Mouse (Mus musculus) kidney, postnatal 4 days (tissue): ENCODE results near the gene Lrcol1.
A peak's percentile ranks its signal among the peaks of the same experiment; 100 is the strongest.

ENCODE experiments used
- DNase-seq, 2 experiments: peaks; one replicate each; pipeline ENCODE4 v3.0.0; 2021; ENCODE audit warnings: mixed read lengths in 2 of 2

Gene Lrcol1

DNA sequence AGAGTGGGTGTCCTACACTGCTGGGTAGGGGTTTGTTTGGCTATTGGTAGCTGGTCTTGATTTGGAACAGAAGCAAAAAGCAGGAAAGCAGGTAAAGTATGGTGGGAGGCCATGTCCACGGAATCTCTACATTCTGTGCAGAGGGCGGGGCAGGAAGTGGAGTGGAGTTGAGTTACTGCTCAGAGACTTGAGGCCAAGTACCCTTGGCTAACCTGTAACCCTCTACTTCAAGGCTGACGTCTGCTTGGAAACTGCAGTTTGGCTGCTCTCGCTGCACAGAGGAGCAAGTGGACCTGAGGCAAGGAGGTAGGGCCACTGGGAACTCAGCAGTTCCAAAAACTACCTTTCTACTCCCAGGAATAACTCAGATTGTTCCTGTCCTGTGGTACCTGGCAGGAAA is at the start of gene Lrcol1:
Lrcol1 (plus strand) TSS at position 207 of the 400 bp plus-strand sequence.
- no peak for DNase-seq

DNA sequence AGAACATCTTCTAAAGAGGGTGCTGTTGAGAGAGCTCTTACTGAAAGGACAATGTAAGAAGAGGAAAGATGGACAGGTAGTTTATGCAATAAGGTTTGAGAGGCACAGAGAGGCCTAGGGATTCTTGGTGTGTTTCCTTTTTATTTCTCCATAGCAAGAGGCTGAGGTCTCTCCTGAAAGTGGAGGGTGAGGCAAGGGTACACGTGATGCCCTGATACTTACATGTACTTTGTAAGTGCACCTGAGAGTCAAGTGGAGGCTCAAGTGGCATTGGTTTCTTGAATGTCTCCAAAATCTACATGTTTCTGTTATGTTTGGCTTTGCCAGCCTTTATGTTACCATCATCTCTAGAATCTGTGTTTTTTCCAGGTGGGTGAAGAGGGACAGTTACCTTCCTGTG is 47.9 kb upstream of the Lrcol1 start:
- DNase-seq, result no peak

DNA sequence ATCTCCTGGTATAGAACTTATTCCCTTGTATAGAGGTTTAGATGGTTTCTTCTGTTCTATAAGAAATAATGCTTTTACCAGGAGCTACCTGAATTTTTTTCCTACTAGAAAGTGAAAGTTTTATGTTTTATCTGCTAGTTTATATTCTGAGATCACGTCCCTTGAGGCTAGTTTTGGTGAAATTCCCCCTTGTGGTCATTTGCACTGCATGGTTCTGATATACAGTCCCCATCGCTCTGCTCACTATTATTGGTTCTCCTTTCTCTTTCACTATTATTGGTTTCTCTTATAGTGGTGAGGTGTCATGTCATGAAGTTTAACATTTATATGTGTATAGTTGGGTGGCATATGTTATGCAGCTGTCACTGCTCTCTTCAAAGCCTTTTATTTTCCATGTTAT is 43.9 kb upstream of the Lrcol1 start:
- DNase-seq, result no peak

DNA sequence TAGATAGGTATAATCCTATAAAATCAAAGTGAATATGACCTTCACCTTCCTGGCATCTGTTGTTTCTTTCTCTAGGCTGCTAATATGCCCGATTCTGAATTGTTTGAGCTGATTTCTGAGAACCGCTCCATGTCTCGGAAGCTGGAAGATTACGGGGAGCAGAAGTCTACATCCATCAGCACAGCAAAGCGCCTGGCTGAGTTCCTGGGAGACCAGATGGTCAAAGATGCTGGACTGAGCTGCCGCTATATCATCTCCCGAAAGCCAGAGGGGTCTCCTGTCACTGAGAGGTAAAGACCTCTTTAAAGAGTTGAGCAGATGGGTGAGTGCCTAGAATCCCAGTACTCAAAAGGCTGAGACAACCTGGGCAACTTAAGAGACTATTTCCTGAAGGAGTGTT is 35.7 kb upstream of the Lrcol1 start:
- DNase-seq, result no peak

DNA sequence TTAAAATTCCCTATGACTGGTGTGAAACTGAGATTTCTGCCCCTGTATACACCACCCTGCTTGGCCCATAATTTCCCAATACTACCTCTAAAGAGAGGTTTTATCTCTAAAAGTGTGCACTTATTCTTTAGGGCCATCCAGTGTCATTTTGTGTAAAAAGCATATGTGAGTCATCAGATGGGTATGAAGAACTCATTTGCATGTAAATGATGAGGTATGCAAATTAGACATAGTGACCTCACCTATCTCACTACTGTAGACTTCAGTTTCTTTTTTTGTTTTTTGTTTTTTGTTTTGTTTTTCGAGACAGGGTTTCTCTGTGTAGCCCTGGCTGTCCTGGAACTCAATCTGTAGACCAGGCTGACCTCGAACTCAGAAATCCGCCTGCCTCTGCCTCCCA is 31.4 kb upstream of the Lrcol1 start:
- no peak for DNase-seq

DNA sequence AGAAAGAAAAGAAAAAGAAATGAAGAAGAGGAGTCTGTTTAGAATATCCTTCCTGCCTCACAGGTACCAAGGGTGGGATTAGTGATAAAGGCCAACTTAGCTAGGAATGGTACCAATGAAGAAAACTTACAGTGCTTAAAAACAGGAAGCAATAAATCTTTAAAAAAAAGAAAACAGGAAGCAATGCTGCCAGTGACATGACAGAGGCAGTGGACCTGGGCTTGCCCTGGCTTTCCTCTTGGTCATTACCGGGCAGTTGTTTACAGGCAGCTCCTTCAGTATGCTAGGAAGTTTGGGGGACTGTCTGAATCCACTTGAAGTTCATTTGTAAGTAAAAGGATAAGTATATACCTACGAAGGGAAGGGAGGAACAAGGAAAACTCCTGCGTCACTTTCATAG is 14.0 kb upstream of the Lrcol1 start:
- DNase-seq, result no peak

DNA sequence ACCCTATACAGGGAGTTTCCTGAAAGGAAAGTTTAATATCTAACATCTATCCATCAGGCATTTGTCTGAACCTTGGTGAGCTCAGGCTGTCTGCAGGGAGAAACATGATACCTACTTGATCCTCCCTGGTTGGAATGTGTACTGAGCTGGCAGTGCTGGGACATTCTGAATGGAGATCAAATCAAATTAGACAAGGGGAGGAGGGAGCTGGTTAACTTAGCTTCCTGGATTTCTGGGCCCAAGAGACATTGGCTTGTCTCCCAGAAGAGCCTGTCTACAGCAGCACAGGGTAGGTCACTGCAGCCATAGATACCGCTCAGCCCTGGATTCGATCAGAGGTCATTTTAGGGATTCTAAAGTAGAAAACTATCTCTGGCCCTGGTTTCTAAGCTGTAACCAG is 5.7 kb upstream of the Lrcol1 start:
- no peak for DNase-seq

DNA sequence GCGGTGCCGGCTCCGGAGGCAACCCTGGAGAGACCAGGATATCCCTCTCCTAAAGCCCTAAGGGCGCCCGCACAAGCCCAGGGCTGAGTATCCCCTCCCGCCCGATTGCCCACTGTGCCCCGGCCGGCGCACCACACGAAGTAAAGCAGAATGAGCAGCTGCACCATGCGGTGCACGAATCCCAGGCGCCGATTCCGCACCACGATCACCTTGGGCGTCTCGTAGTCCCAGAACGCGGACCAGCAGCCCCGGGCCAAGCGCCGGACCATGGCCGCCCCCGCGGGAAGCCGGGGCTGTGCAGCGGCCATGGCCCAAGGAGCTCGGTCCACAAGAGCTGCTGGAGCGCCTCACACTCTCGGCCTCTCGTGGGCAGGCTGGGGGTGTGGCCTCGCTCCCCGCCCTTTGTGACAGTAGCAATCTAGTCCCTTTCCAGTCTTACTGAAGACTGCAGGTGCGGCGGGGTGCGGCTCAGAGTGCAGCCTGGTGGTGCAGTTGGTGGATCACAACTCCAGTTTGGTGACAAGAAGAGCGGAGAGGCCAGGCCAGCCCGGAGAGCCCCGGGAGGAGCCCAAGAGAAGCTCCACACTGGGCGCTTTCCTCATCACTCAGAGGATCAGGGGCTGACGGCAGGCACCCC is 1.8 kb upstream of the Lrcol1 start, which contains the start of gene P2rx2:
P2rx2 (minus strand) TSS at position 565 of the 637 bp plus-strand sequence.
- peak; percentile 59 to 73 for DNase-seq

DNA sequence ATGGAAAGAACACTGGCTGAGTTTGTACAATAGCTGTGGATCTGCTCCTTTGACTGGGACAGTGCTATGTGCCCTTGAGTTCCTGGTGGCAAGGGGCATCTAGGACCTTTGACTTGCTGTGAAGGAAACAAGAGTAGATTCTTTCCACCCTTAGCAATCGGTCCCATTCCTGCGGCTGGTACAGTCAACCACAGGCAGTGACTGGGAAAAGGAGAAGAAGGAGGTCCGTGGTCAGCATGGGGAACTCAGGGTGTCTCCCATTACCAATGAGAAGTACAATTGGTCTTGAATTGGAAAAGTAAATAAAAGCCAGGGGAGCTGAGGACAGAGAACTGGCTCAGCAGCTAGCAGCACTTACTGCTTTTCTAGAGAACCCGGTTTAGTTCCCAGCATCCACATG is 1.0 kb downstream of the Lrcol1 start:
- no peak for DNase-seq

DNA sequence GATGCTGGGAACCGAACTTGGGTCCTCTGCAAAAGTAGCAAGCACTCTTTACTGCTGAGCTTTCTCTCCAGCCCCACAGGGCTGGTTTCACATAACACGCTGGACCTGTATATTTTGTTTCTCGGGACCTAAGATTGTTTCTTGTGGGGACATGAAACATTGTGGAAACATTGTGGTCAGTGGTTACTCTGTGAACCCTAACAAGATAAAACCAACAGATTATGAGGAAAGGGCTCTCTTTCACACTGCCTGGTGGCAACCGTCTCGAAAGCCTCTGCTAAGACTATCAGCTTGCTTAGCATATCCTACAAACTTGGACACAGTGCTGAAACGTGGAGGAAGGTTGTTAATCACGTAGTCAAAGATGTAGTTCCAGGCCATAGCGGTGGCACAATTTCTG is 2.5 kb downstream of the Lrcol1 start:
- no peak for DNase-seq

DNA sequence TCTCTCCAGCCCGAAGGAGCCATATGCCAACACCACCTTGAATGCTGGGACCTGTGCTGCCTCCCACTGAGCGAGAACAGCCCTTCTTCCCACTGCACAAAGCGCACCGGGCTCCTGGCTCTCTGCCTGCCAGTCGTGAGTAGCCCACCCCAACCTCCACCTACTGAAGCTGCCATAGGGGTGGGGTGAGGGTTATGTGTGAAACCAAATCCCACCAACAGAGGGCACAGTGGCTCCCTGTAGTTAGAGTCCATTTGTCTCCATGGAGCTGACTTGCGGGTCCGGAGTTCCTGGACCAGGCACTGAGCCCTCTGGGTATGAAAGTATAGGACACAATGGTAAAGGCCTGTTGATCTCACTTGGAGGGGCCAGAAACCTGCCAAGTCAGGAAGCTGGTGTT is 10.2 kb downstream of the Lrcol1 start:
- peak; percentile 67 to 74 for DNase-seq

DNA sequence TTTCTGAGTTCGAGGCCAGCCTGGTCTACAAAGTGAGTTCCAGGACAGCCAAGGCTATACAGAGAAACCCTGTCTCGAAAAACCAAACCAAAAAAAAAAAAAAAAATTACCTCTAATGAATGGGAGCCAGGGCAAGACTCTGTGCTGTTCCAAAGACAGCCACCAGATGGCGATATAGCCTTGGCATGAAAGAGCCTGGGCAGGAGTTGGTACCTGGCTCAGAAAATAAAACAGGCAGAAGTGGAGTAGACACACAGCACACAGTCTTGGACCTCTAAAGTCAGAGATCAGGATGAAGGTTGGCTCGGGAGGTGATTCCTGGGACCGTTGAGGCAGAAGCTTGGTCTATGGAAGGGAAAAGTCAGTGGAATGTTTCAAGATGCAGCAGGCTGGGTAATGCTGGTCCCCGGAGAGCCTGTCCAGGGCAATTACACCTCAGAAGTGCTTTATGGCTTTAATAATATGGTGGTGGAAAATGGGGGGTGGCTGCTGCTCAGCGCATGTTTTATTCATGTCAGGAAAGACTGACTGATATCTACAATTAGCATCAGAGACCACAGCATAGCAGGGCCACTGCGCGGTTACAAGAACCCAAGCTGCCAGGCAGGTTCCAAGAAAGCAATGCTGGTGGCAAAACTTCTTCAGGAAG is 13.1 kb downstream of the Lrcol1 start:
- DNase-seq, result peak; percentile 92 to 93

DNA sequence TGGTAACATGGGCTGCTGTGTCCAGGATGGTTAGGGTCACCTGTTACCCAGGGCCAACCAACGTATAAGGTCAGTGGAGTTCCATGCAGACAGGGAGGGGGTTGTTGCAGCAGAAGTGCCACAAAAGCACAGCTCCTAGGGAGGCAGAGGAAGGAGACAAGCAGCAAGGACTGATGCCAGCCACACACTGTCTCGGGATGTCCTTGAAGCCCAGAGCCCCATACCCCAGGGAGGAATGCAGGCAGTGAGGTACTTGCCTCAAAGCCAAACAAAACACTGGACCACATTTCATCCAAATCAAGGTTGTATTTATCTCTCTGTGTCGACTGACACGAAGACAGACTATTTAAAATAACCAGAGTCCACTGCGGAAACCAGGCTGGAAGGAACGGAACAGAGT is 16.9 kb downstream of the Lrcol1 start:
- no peak for DNase-seq

DNA sequence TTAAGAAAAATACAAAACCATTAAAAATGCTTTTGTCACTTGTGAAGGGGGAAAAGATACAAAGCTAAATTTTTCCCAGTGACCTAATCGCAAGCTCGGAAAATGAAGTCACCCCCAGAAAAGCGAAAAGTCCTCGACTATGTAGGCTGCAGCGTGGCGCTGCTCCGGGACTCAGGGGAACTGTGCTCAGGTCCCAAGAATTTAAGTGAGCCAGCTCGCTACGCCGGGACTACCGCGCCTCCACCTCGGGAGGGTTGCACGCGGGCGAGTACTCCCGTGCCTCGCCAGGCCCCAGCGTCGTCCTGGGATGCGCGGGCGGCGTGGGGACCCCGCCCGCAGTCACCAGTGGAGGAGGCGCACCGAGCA is 18.3 kb downstream of the Lrcol1 start:
- no peak for DNase-seq

DNA sequence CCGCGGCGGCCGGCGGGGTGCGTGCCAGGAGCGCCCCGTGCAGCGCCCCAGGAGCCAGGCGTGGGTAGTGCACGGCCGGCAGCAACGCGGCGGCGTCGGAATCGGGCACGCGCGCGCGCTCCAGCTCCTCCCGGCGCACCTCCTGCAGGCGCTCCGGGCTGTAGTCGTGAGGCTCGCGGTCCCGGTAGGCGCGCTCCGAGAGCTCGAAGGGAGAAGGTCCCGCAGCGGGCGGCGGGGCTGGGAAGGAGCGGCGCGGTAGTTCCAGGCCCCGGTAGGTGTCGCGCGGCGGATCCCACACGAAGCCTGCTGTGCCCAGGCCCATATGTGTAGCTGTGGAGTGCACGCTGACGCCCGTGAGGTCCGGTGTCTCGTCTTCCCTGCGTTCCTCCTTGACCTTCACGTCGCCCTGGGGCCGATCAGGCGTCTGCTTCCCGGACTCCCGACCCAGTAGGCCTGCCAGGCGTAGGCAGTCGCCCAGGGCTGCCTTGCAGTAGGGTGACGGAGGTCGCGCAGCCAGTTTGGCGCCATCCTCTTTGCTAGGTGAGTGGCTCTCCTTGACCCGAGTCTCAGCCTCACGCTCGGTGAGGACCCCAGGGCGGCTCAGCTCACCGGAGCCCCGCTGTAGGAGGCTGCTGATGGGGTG is 18.8 kb downstream of the Lrcol1 start:
- peak; percentile 85 to 91 for DNase-seq

DNA sequence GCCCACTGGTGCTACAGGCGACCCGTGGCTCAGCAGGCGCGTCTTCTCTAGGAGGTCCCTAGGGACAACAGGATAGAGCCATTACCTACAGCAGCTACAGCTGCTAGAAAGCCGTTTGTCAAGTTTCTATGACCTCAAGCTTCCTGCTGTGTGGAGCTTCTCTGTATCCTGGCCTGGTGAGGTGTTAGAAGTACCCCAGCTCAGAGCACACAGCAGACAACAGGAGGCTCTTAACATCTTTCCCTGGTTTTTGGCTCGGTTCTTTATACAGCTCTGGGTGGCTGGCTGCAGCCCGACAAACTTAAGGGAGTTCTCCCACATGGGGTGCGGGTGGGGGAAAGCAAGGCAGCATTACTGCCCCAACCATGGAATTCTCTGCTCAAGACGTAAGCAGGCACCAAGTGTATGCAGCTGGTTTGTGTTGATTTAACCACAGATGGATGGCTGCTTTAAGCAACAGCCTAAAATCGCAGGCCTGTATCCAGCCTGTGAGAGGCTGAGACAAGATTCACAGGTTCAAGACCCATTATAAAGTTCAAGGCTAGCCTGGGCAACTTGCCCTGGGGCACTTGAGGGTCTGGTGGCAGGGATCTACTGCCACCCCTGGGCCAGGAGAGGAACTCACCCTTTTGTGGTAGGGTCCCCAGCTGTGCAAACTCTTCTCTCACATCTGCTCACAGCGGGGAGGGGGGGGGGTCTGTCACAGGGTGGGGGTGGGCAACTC is 19.5 kb downstream of the Lrcol1 start:
- no peak for DNase-seq

DNA sequence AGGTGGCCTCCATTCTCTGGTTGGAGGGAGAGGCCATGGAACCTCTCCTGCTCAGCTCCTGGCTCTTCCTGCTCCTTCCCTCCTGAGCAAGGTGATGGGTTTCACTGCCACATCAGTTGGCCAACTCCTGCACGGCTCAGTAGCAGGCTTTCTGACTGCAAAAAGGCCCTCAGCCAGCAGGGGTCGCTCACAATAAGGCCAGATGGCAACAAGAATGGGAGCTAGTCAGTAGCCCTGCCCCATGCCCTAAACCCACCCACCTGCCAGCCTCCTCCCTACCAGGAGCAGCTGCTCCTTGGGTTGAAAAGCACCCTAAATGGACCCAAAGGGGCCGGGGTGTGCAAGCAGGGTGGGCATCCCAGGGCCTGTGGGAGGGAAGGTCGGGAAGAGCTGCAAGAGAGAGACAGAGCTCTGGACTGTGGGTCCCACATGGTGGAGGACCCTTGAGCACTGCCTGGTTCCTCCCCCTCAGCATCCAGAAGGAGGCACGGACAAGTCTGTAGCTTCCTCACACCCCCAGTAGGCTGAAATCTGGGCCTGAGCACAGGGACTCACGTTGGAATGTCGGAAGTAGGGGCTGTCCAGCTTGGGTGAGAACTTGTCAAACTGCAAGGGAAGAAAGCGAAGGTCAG is 32.4 kb downstream of the Lrcol1 start:
- peak; percentile 83 to 84 for DNase-seq

DNA sequence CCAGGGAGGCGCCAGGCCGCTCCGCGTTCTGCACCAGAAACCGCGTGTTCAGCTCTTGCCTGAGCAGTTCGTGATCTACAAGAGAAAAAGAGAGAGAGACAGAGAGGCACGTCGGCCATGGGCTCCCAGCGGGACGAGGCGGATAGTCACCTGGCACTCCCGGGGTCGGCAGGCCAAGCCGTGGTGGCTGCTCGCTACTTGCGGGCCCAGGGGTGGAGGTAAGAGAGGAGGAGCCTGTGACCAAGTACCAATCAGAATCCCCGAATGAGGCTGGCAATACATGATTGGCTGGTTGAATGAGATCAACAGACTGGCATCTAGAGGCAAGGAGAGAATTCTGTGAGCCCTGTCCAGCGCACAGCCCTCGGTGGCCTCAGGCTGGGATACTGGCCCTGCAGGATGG is 33.7 kb downstream of the Lrcol1 start:
- peak; percentile 21 to 23 for DNase-seq

DNA sequence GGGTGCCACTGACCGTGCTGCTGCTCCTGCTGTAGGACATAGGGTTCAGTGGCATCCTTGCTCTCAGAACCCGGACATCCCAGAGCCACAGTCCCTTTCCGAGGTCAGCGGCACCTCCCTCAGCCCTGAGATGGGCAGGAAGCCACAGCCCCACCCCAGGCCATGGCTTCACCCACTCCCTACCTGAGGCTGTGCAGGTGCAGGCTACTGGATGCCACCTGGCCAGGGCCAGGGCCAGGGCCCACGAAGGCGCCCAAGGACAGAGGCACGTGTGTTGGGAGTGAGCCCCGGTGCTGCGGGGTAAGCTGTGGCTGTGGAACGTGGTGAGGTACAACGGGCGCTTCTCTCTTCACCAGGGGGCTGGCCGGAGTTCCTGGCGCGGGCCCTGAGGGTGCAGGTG is 34.6 kb downstream of the Lrcol1 start:
- no peak for DNase-seq

DNA sequence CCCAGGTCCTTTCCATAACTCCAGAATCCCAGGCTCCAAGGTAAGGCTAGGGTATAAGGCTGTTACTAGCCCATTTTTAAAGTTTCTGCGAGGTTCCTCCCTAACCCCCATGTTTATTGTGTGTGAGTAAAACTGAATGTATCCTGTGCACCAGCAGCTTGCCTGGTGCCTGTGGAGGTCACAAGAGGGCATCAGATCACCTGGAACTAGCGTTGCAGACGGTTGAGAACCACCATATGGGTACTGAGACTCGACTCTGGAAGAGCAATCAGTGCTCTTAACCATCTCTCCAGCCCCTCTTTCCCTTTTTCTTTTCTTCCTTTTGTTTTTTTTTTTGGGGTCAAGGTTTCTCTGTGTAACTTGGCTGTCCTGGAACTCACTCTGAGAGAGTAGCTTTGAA is 35.3 kb downstream of the Lrcol1 start:
- DNase-seq, result no peak

DNA sequence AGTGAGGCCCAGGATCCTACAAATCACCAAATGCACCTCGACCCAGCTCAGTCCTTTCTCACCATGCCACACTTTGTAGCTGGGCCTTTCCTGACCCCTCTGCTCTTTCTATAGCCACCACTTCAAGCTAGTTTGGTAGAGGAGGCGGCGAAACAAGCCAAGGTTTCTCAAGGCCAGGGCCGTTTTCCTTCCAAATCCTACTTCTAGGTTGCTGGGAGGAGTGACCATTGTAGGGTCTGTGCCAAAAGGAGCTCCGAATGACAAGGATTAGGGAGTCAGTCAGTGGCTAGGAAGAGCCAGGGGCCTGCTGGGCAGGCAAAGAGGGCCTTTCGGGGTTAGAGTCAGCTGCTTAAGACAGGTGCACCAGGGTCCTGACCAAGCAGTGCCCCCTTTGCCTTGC is 40.0 kb downstream of the Lrcol1 start:
- DNase-seq, result no peak

DNA sequence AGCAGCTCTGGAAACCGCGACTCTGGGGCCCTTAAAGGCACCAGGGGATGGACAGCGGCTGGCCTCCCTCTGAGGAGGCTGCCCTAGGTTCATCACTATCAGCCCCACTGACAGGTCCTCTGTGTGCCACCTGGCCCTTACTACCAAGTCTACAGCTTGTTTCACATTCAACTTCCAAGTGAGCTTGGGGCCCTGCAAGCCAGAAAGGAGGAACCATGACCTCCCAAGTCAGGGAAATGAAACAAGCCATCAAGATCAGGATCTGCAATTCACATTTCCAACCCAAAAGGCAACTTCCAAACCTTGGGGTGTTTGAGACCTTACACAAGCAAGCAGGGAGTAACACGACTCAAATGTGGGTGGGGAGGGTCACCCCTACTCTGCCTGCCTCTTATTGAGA is 40.7 kb downstream of the Lrcol1 start:
- no peak for DNase-seq
